Mouse (Mus musculus): ENCODE measurements around the gene Ramp1. TPM values are rescaled to one million over a fixed set of nuclear protein-coding genes. Genes with fewer than 3 reads are reported as not detected.

The Ramp1 gene
- total and polyA plus RNA-seq, 3 experiments: 4.5 to 20.2 (median 5.8) TPM

- Histone ChIP-seq H3K27me3 (ENCODE audit: control insufficient read depth, insufficient read depth, low read length) (no peaks in the 10 kb centered on the region), H3K4me3 (no peak overlapping the region), H3K36me3 (ENCODE audit: control insufficient read depth, insufficient read depth, low read length) (no peaks in the 10 kb centered on the region), H3K79me2 (replicated peaks; ENCODE audit: control insufficient read depth, insufficient read depth, low read length) (no peaks in the 10 kb centered on the region), H3K9ac (ENCODE audit: low read depth, low read length) (no peak overlapping the region), H3K27ac (no peak overlapping the region), H3K4me1 (ENCODE audit: control insufficient read depth, insufficient read depth, low read length) (peaks cover 5% of the 10 kb centered on the region)
- intact Hi-C loops (cut with DNase I): loop anchor here (5.0 kb wide), 1 partner anchor 202 kb away; no protein-coding TSS in a partner anchor
- TF ChIP-seq CTCF (IDR thresholded peaks at IDR 0.05): no peak
- no peak for TF ChIP-seq POLR2A (IDR thresholded peaks at IDR 0.05; ENCODE audit: insufficient read depth, low read depth, low read length)
- TF ChIP-seq EP300 (IDR thresholded peaks at IDR 0.05; ENCODE audit: insufficient read depth, low read depth, low read length): no peak
- DNase-seq: no peak
- 86% methylated on average over 5 of the region's 5 CpGs for WGBS
Measured at GRCm38 (mm10) chr1:91174796-91175195, 4.8 kb upstream of the Ramp1 start.

GRCm38 (mm10) chr1:91176026-91176425 is 3.6 kb upstream of the Ramp1 start:
- Histone ChIP-seq H3K36me3 (ENCODE audit: control insufficient read depth, insufficient read depth, low read length) (no peaks in the 10 kb centered on the region), H3K79me2 (replicated peaks; ENCODE audit: control insufficient read depth, insufficient read depth, low read length) (no peaks in the 10 kb centered on the region), H3K4me3 (no peak overlapping the region), H3K9ac (ENCODE audit: low read depth, low read length) (no peak overlapping the region), H3K27me3 (ENCODE audit: control insufficient read depth, insufficient read depth, low read length) (0 out of 2 replicates have a peak, but pooled peaks cover 1% of the 10 kb centered on the region), H3K4me1 (ENCODE audit: control insufficient read depth, insufficient read depth, low read length) (peaks cover 6% of the 10 kb centered on the region), H3K27ac (no peak overlapping the region)
- no peak for DNase-seq
- intact Hi-C loops (cut with DNase I): loop anchor here (5.0 kb wide), 1 partner anchor 204 kb away; no protein-coding TSS in a partner anchor
- TF ChIP-seq POLR2A (IDR thresholded peaks at IDR 0.05; ENCODE audit: insufficient read depth, low read depth, low read length) (no peak), EP300 (IDR thresholded peaks at IDR 0.05; ENCODE audit: insufficient read depth, low read depth, low read length) (no peak), CTCF (IDR thresholded peaks at IDR 0.05) (no peak)
- WGBS: 70% methylated on average over 3 of the region's 3 CpGs

GRCm38 (mm10) chr1:91176871-91177270 is 2.8 kb upstream of the Ramp1 start:
- Histone ChIP-seq H3K27me3 (ENCODE audit: control insufficient read depth, insufficient read depth, low read length) (0 out of 2 replicates have a peak, but pooled peaks cover 1% of the 10 kb centered on the region), H3K4me1 (ENCODE audit: control insufficient read depth, insufficient read depth, low read length) (peaks cover 8% of the 10 kb centered on the region), H3K79me2 (replicated peaks; ENCODE audit: control insufficient read depth, insufficient read depth, low read length) (no peaks in the 10 kb centered on the region), H3K9ac (ENCODE audit: low read depth, low read length) (no peak overlapping the region), H3K4me3 (no peak overlapping the region), H3K27ac (peak overlapping the region; percentile 26; the same call in 1 of the 2 replicates), H3K36me3 (ENCODE audit: control insufficient read depth, insufficient read depth, low read length) (no peaks in the 10 kb centered on the region)
- 0 out of 2 replicates have a peak, but pooled peaks have one; percentile 11 for TF ChIP-seq EP300 (IDR thresholded peaks at IDR 0.05; ENCODE audit: insufficient read depth, low read depth, low read length)
- TF ChIP-seq POLR2A (IDR thresholded peaks at IDR 0.05; ENCODE audit: insufficient read depth, low read depth, low read length): no peak
- WGBS: 28% methylated on average over 4 of the region's 4 CpGs
- DNase-seq: peak in 1 of 2 experiments; percentile 55
- intact Hi-C loops (cut with DNase I): loop anchor here (5.0 kb wide), 1 partner anchor 205 kb away; no protein-coding TSS in a partner anchor

- 31% methylated on average over 5 of the region's 5 CpGs for WGBS
- peak; percentile 75 for DNase-seq
- Histone ChIP-seq H3K27ac (no peak overlapping the region), H3K36me3 (ENCODE audit: control insufficient read depth, insufficient read depth, low read length) (no peaks in the 10 kb centered on the region), H3K27me3 (ENCODE audit: control insufficient read depth, insufficient read depth, low read length) (0 out of 2 replicates have a peak, but pooled peaks cover 1% of the 10 kb centered on the region), H3K79me2 (replicated peaks; ENCODE audit: control insufficient read depth, insufficient read depth, low read length) (no peaks in the 10 kb centered on the region), H3K4me3 (no peak overlapping the region), H3K4me1 (ENCODE audit: control insufficient read depth, insufficient read depth, low read length) (peaks cover 8% of the 10 kb centered on the region), H3K9ac (ENCODE audit: low read depth, low read length) (no peak overlapping the region)
- intact Hi-C loops (cut with DNase I): loop anchor here (1.0 to 5.0 kb wide), 3 partner anchors 32 to 207 kb away; no protein-coding TSS in a partner anchor
- peak; percentile 85 for TF ChIP-seq CTCF (IDR thresholded peaks at IDR 0.05)
- no peak for TF ChIP-seq POLR2A (IDR thresholded peaks at IDR 0.05; ENCODE audit: insufficient read depth, low read depth, low read length)
- peak; percentile 72 for TF ChIP-seq EP300 (IDR thresholded peaks at IDR 0.05; ENCODE audit: insufficient read depth, low read depth, low read length)
Measured at GRCm38 (mm10) chr1:91179086-91179485, 536 bp upstream of the Ramp1 start.

- TF ChIP-seq EP300 (IDR thresholded peaks at IDR 0.05; ENCODE audit: insufficient read depth, low read depth, low read length) (no peak), CTCF (IDR thresholded peaks at IDR 0.05) (no peak), POLR2A (IDR thresholded peaks at IDR 0.05; ENCODE audit: insufficient read depth, low read depth, low read length) (no peak)
- DNase-seq: no peak
- Histone ChIP-seq H3K4me1 (ENCODE audit: control insufficient read depth, insufficient read depth, low read length) (peaks cover 8% of the 10 kb centered on the region), H3K9ac (ENCODE audit: low read depth, low read length) (peak overlapping the region; percentile 81), H3K79me2 (replicated peaks; ENCODE audit: control insufficient read depth, insufficient read depth, low read length) (no peaks in the 10 kb centered on the region), H3K27ac (peak overlapping the region; percentile 23), H3K36me3 (ENCODE audit: control insufficient read depth, insufficient read depth, low read length) (no peaks in the 10 kb centered on the region), H3K27me3 (ENCODE audit: control insufficient read depth, insufficient read depth, low read length) (0 out of 2 replicates have a peak, but pooled peaks cover 1% of the 10 kb centered on the region), H3K4me3 (peak overlapping the region; percentile 37)
- 13% methylated on average over 14 of the region's 14 CpGs for WGBS
- intact Hi-C loops (cut with DNase I): no loop called here
Measured at GRCm38 (mm10) chr1:91180174-91180565, 548 bp downstream of the Ramp1 start.

- no peak for DNase-seq
- intact Hi-C loops (cut with DNase I): no loop called here
Measured at GRCm38 (mm10) chr1:91180723-91181122, 1.1 kb downstream of the Ramp1 start.

More at GRCm38 (mm10) chr1:91180723-91181122, 1.1 kb downstream of the Ramp1 start:
- no peak overlapping the region for H3K4me3 ChIP-seq
- no peak for TF ChIP-seq POLR2A (IDR thresholded peaks at IDR 0.05; ENCODE audit: insufficient read depth, low read depth, low read length)
- no peak for TF ChIP-seq CTCF (IDR thresholded peaks at IDR 0.05)
- TF ChIP-seq EP300 (IDR thresholded peaks at IDR 0.05; ENCODE audit: insufficient read depth, low read depth, low read length): no peak
- H3K79me2 ChIP-seq (replicated peaks; ENCODE audit: control insufficient read depth, insufficient read depth, low read length): no peaks in the 10 kb centered on the region
- peaks cover 8% of the 10 kb centered on the region for H3K4me1 ChIP-seq (ENCODE audit: control insufficient read depth, insufficient read depth, low read length)
- H3K9ac ChIP-seq (ENCODE audit: low read depth, low read length): no peak overlapping the region; the same call in 1 of the 2 replicates
- H3K27ac ChIP-seq: no peak overlapping the region; the same call in 1 of the 2 replicates
- 0 out of 2 replicates have a peak, but pooled peaks cover 1% of the 10 kb centered on the region for H3K27me3 ChIP-seq (ENCODE audit: control insufficient read depth, insufficient read depth, low read length)
- WGBS: 57% methylated on average over 6 of the region's 6 CpGs
- no peaks in the 10 kb centered on the region for H3K36me3 ChIP-seq (ENCODE audit: control insufficient read depth, insufficient read depth, low read length)

Data from heart, adult 2 months (tissue).